Mouse (Mus musculus) ES-E14 (cell line): ENCODE measurements at regions not wholly inside any gene's neighbourhood (a gene's known extent, or its start where the extent isn't known, plus 50 kb on each side); places are given as distances from the start of the nearest gene placed in this dataset.

Source experiments
- HCFC1 ChIP-seq: IDR thresholded peaks from 2 replicates; pipeline ENCODE4 v1.6.1; 2012; ENCODE audit warnings: low read length, inconsistent platforms, borderline replicate concordance; ENCODE audit not compliant: insufficient read depth
- MAFK ChIP-seq: IDR thresholded peaks from 2 replicates; pipeline ENCODE4 v1.6.1; 2014; ENCODE audit warnings: mild to moderate bottlenecking, low read depth, low read length, inconsistent platforms; ENCODE audit not compliant: insufficient read depth
- ZC3H11A ChIP-seq: IDR thresholded peaks from 2 replicates; pipeline ENCODE4 v1.6.1; 2012; ENCODE audit warnings: low read depth, mild to moderate bottlenecking, inconsistent platforms, low read length, borderline replicate concordance

- TF ChIP-seq ZC3H11A, result no peak
- no peak for TF ChIP-seq HCFC1
- no peak for TF ChIP-seq MAFK
Observed at GRCm38 (mm10) chr7:123795036-123795435, 187.6 kb upstream of the Hs3st4 start.
